Mouse (Mus musculus) CD4-positive, CD25-positive, alpha-beta regulatory T cell, adult 2 months (primary cell): ENCODE measurements around the gene Olfr1018.

Experiments
- DNase-seq: peaks from one replicate; pipeline ENCODE4 v3.0.0-alpha.2; 2012; ENCODE audit warnings: low read depth, low spot score

Olfr1018 gene

GRCm38 (mm10) chr2:85818179-85818578 lies at the start of gene Olfr1018:
Olfr1018 (plus strand) TSS chr2:85818479.
- no peak for DNase-seq

- no peak for DNase-seq
Measured at GRCm38 (mm10) chr2:85772413-85772812, 45.9 kb upstream of the Olfr1018 start, which contains the start of gene Olfr1014. Olfr1014 (plus strand) TSS chr2:85772713.

- DNase-seq: no peak
Measured at GRCm38 (mm10) chr2:85781717-85782116, 36.6 kb upstream of the Olfr1018 start, which contains the start of gene Olfr1015. Olfr1015 (plus strand) TSS chr2:85782017.

GRCm38 (mm10) chr2:85792331-85792730 lies 25.9 kb upstream of the Olfr1018 start:
- DNase-seq: no peak

GRCm38 (mm10) chr2:85802444-85802843 lies 15.8 kb upstream of the Olfr1018 start, which contains the start of gene Olfr1016:
Olfr1016 (minus strand) TSS chr2:85802544.
- DNase-seq: no peak

- no peak for DNase-seq
Measured at GRCm38 (mm10) chr2:85804501-85804900, 13.8 kb upstream of the Olfr1018 start.

- DNase-seq: no peak
Measured at GRCm38 (mm10) chr2:85845383-85845782, 27.1 kb downstream of the Olfr1018 start, which contains the start of gene Olfr1019. Olfr1019 (minus strand) TSS chr2:85845483.

GRCm38 (mm10) chr2:85846730-85847129 lies 28.5 kb downstream of the Olfr1018 start, which contains the start of gene Olfr1020:
Olfr1020 (plus strand) TSS chr2:85847030.
- DNase-seq: no peak

GRCm38 (mm10) chr2:85868294-85868693 lies 50.0 kb downstream of the Olfr1018 start, which contains the start of gene Olfr1022:
Olfr1022 (plus strand) TSS chr2:85868594.
- no peak for DNase-seq
